Mouse (Mus musculus) lung, postnatal 0 days (tissue): ENCODE measurements around the gene Slc4a4. TPM values are rescaled to one million over a fixed set of nuclear protein-coding genes. Genes with fewer than 3 reads are reported as not detected.

Experiments
- ATAC-seq: fragments of 200-750 bp; cut with Nextera tagmentation; 2 replicates; pipeline ENCODE4 v1.8.0; 2017; ENCODE audit warnings: moderate library complexity
- DNase-seq: peaks from one replicate; pipeline ENCODE4 v3.0.0-alpha.2; 2016; ENCODE audit warnings: low spot score
- H3K27ac ChIP-seq: fragments of 300-500 bp; sonication (generic); 2 replicates; pipeline ENCODE4 v1.5.1; 2014; ENCODE audit warnings: antibody characterized with exemption, mild to moderate bottlenecking, low read length, mixed read lengths
- H3K27me3 ChIP-seq: fragments of 300-500 bp; sonication (generic); replicated peaks from 2 replicates; pipeline ENCODE4 v1.6.1; 2014; ENCODE audit warnings: low read length, mixed read lengths; ENCODE audit not compliant: insufficient read depth
- H3K36me3 ChIP-seq: fragments of 300-500 bp; sonication (generic); 2 replicates; pipeline ENCODE4 v1.6.1; 2014; ENCODE audit warnings: low read length, mixed read lengths; ENCODE audit not compliant: insufficient read depth
- H3K4me1 ChIP-seq: fragments of 300-500 bp; sonication (generic); 2 replicates; pipeline ENCODE4 v1.6.1; 2014; ENCODE audit warnings: antibody characterized with exemption, low read depth, low read length, mixed read lengths; ENCODE audit not compliant: insufficient read depth
- H3K4me2 ChIP-seq: fragments of 300-500 bp; sonication (generic); replicated peaks from 2 replicates; pipeline ENCODE4 v1.6.1; 2014; ENCODE audit warnings: low read depth, mild to moderate bottlenecking, low read length, moderate library complexity, mixed read lengths
- H3K4me3 ChIP-seq: fragments of 300-500 bp; sonication (generic); 2 replicates; pipeline ENCODE4 v1.5.1; 2014; ENCODE audit warnings: low read depth, low read length
- H3K9ac ChIP-seq: fragments of 300-500 bp; sonication (generic); replicated peaks from 2 replicates; pipeline ENCODE4 v1.6.1; 2014; ENCODE audit warnings: low read depth, mild to moderate bottlenecking
- H3K9me3 ChIP-seq: fragments of 300-500 bp; sonication (generic); 2 replicates; pipeline ENCODE4 v1.6.1; 2016; ENCODE audit warnings: low read length, mixed read lengths
- CTCF ChIP-seq: IDR thresholded peaks from 2 replicates; pipeline ENCODE4 v1.5.1; 2016; ENCODE audit warnings: antibody characterized with exemption, mild to moderate bottlenecking
- EP300 ChIP-seq: IDR thresholded peaks from 2 replicates; pipeline ENCODE4 v1.6.1; 2016; ENCODE audit warnings: antibody characterized with exemption, mild to moderate bottlenecking, control low read depth
- WGBS: fragments of 180-500 bp; shearing (Covaris S2); extraction: QIAGEN DNeasy Blood & Tissue Kit; methylation state at CpG from one replicate; pipeline ENCODE4 v1.1.7; 2014; 5-methylcytosine and 5-hydroxymethylcytosine counted together
- polyA plus RNA-seq: library from polyadenylated mRNA; unstranded; fragments of >200 nt; fragmentation: Nextera tagmentation; extraction: Ambion mirVana; gene quantifications from 2 replicates; pipeline ENCODE4 v1.2.1, GENCODE M21; 2015

The Slc4a4 gene
- polyA plus RNA-seq, 1 experiment from 2014 or later, result 2.9 TPM

- no peak overlapping the region for H3K27ac ChIP-seq
- DNase-seq, result no peak
- no peaks in the 10 kb centered on the region for H3K27me3 ChIP-seq
- no peak overlapping the region for H3K4me2 ChIP-seq
- H3K9me3 ChIP-seq, result no peaks in the 10 kb centered on the region
- H3K36me3 ChIP-seq, result no peaks in the 10 kb centered on the region
- TF ChIP-seq EP300, result no peak
- no peak for TF ChIP-seq CTCF
- ATAC-seq, result no peak
- no peak overlapping the region for H3K4me3 ChIP-seq
- 31% methylated on average over 13 of the region's 13 CpGs for WGBS
- H3K4me1 ChIP-seq, result peaks cover 10% of the 10 kb centered on the region; the same call in 1 of the 2 replicates
- H3K9ac ChIP-seq, result no peak overlapping the region
These were observed 260.7 kb downstream of the Slc4a4 start for GRCm38 (mm10) chr5:89147282-89147790.

GRCm38 (mm10) chr5:89149436-89150040 lies 262.9 kb downstream of the Slc4a4 start:
- 26% methylated on average over 2 of the region's 2 CpGs for WGBS
- H3K27me3 ChIP-seq, result no peaks in the 10 kb centered on the region
- H3K27ac ChIP-seq, result no peak overlapping the region
- H3K36me3 ChIP-seq, result no peaks in the 10 kb centered on the region
- peaks cover 10% of the 10 kb centered on the region; the same call in 1 of the 2 replicates for H3K4me1 ChIP-seq
- no peak for TF ChIP-seq EP300
- TF ChIP-seq CTCF, result no peak
- H3K4me3 ChIP-seq, result no peak overlapping the region
- H3K9ac ChIP-seq, result no peak overlapping the region
- DNase-seq (no peak), ATAC-seq (no peak)
- H3K9me3 ChIP-seq, result no peaks in the 10 kb centered on the region
- no peak overlapping the region for H3K4me2 ChIP-seq

GRCm38 (mm10) chr5:89151076-89151475 lies 264.5 kb downstream of the Slc4a4 start:
- ATAC-seq (peak; percentile 75), DNase-seq (peak; percentile 45)
- WGBS, result 36% methylated on average over 3 of the region's 3 CpGs
- H3K4me3 ChIP-seq, result no peak overlapping the region
- TF ChIP-seq CTCF (no peak), EP300 (peak; percentile 57)
- no peak overlapping the region for H3K27ac ChIP-seq
- no peaks in the 10 kb centered on the region for H3K27me3 ChIP-seq
- H3K36me3 ChIP-seq, result no peaks in the 10 kb centered on the region
- H3K4me2 ChIP-seq, result no peak overlapping the region
- no peak overlapping the region for H3K9ac ChIP-seq
- no peaks in the 10 kb centered on the region for H3K9me3 ChIP-seq
- peaks cover 10% of the 10 kb centered on the region; the same call in 1 of the 2 replicates for H3K4me1 ChIP-seq

- DNase-seq (no peak), ATAC-seq (no peak)
- Histone ChIP-seq H3K4me3 (no peak overlapping the region), H3K27ac (no peak overlapping the region), H3K27me3 (no peaks in the 10 kb centered on the region), H3K9me3 (no peaks in the 10 kb centered on the region), H3K4me2 (no peak overlapping the region), H3K4me1 (no peaks in the 10 kb centered on the region), H3K36me3 (no peaks in the 10 kb centered on the region), H3K9ac (no peak overlapping the region)
- 89% methylated on average over 2 of the region's 2 CpGs for WGBS
- TF ChIP-seq EP300 (no peak), CTCF (no peak)
These were observed 284.6 kb downstream of the Slc4a4 start for GRCm38 (mm10) chr5:89171025-89171718.

- Histone ChIP-seq H3K9me3 (no peaks in the 10 kb centered on the region), H3K27ac (no peak overlapping the region), H3K36me3 (no peaks in the 10 kb centered on the region), H3K4me2 (no peak overlapping the region), H3K27me3 (no peaks in the 10 kb centered on the region), H3K4me3 (no peak overlapping the region), H3K9ac (no peak overlapping the region), H3K4me1 (no peaks in the 10 kb centered on the region)
- TF ChIP-seq EP300, result no peak
- TF ChIP-seq CTCF, result no peak
- ATAC-seq, result no peak
- 69% methylated on average over 3 of the region's 3 CpGs for WGBS
- DNase-seq, result no peak
These were observed 303.4 kb downstream of the Slc4a4 start for GRCm38 (mm10) chr5:89190063-89190462.

GRCm38 (mm10) chr5:89194654-89195053 lies 308.0 kb downstream of the Slc4a4 start:
- no peaks in the 10 kb centered on the region for H3K27me3 ChIP-seq
- TF ChIP-seq EP300 (no peak), CTCF (no peak)
- H3K27ac ChIP-seq, result no peak overlapping the region
- no peaks in the 10 kb centered on the region for H3K4me1 ChIP-seq
- H3K9ac ChIP-seq, result no peak overlapping the region
- no peaks in the 10 kb centered on the region for H3K36me3 ChIP-seq
- H3K4me3 ChIP-seq, result no peak overlapping the region
- no peaks in the 10 kb centered on the region for H3K9me3 ChIP-seq
- DNase-seq, result no peak
- H3K4me2 ChIP-seq, result no peak overlapping the region
- WGBS, result 91% methylated on average over 3 of the region's 3 CpGs
- no peak for ATAC-seq
